ENCODE assay signal across 8 mouse cellular contexts in genomic region chr10:63024580-63024910, GRCm38 (mm10). TPM values are rescaled to one million over a fixed set of nuclear protein-coding genes. Genes with fewer than 3 reads are reported as not detected.
DNase-seq lines count a peak whose midpoint lies in the region; ATAC-seq and TF ChIP-seq lines count a peak whose summit lies in the region.

No protein-coding gene starts in this region.

- peak; percentile 2 for DNase-seq in G1E (ENCODE audit: low spot score)
- peak; percentile 59 for DNase-seq in adrenal gland, postnatal 25 days
- DNase-seq in heart, postnatal 0 days (ENCODE audit: low spot score), result peak; percentile 80
- DNase-seq in layer of hippocampus, adult 9-11 months, result peak; percentile 52
- DNase-seq in right cerebral cortex, postnatal 10 days (ENCODE audit: low spot score in 2 of 2), result peak; percentile 60 to 77
- DNase-seq in natural killer cell, adult 2 months (ENCODE audit: low spot score in 2 of 2), result no peak

- TF ChIP-seq POLR2A in embryonic fibroblast, embryonic 13.5 days (IDR thresholded peaks at IDR 0.05; ENCODE audit: low read depth, low read length), result peak; percentile 41; the same call in 1 of the 2 replicates

- WGBS in heart, postnatal 0 days, result 0% methylated on average over 8 of the region's 8 CpGs
- WGBS in macrophage (ENCODE audit: missing documents), result 0% methylated on average over 8 of the region's 8 CpGs

- no peak for TF ChIP-seq EP300 in heart, postnatal 0 days (IDR thresholded peaks at IDR 0.05; ENCODE audit: low read depth)

- no peaks in the 10 kb centered on the region for H3K36me3 ChIP-seq in G1E (replicated peaks)
- no peaks in the 10 kb centered on the region for H3K36me3 ChIP-seq in heart, postnatal 0 days (replicated peaks; ENCODE audit: control insufficient read depth, insufficient read depth, low read length)
- no peaks in the 10 kb centered on the region for H3K36me3 ChIP-seq in macrophage (ENCODE audit: inconsistent target)

- H3K4me2 ChIP-seq in heart, postnatal 0 days (ENCODE audit: low read depth, low read length), result peak overlapping the region; percentile 90

- H3K27ac ChIP-seq in embryonic fibroblast, embryonic 13.5 days (ENCODE audit: insufficient read depth, low read length), result peak overlapping the region; percentile 96
- H3K27ac ChIP-seq in heart, postnatal 0 days (ENCODE audit: low read depth), result peak overlapping the region; percentile 100
- H3K27ac ChIP-seq in macrophage, result peak overlapping the region; percentile 87

- peaks cover 35% of the 10 kb centered on the region for H3K79me2 ChIP-seq in macrophage (ENCODE audit: inconsistent target)

- H3K9me3 ChIP-seq in G1E (replicated peaks), result no peaks in the 10 kb centered on the region
- no peaks in the 10 kb centered on the region for H3K9me3 ChIP-seq in heart, postnatal 0 days (replicated peaks; ENCODE audit: control insufficient read depth, low read length)

- H3K4me3 ChIP-seq in G1E (ENCODE audit: low read depth, low read length) (peak overlapping the region; percentile 77), macrophage (ENCODE audit: inconsistent target) (peak overlapping the region; percentile 77)
- H3K4me3 ChIP-seq in embryonic fibroblast, embryonic 13.5 days (ENCODE audit: insufficient read depth, low read length), result peak overlapping the region; percentile 64
- H3K4me3 ChIP-seq in heart, postnatal 0 days (ENCODE audit: low read depth, low read length), result peak overlapping the region; percentile 96

- TF ChIP-seq CTCF in G1E (IDR thresholded peaks at IDR 0.05; ENCODE audit: low read depth, low read length), result no peak
- 0 out of 2 replicates have a peak, but pooled peaks have one; percentile 15 for TF ChIP-seq CTCF in embryonic fibroblast, embryonic 13.5 days (IDR thresholded peaks at IDR 0.05; ENCODE audit: borderline replicate concordance, insufficient read depth, low read length)
- peak; percentile 61 for TF ChIP-seq CTCF in heart, postnatal 0 days (IDR thresholded peaks at IDR 0.05; ENCODE audit: low read depth)

- peak overlapping the region; percentile 58 for H3K9ac ChIP-seq in heart, postnatal 0 days (replicated peaks; ENCODE audit: low read depth, low read length)

- ATAC-seq in G1E (ENCODE audit: extremely low read depth, insufficient number of reproducible peaks, low FRiP score, poor library complexity, severe bottlenecking), result peak; percentile 52; the same call in 1 of the 2 replicates
- peak; percentile 54 for ATAC-seq in heart, postnatal 0 days (ENCODE audit: insufficient read depth, low read depth)

- H3K27me3 ChIP-seq in G1E (ENCODE audit: insufficient read depth, low read length), result no peaks in the 10 kb centered on the region; the same call in 1 of the 2 replicates
- H3K27me3 ChIP-seq in heart, postnatal 0 days (ENCODE audit: control insufficient read depth, insufficient read depth, low read length), result no peaks in the 10 kb centered on the region

- peaks cover 9% of the 10 kb centered on the region for H3K4me1 ChIP-seq in G1E (ENCODE audit: insufficient read depth, low read depth, low read length)
- H3K4me1 ChIP-seq in embryonic fibroblast, embryonic 13.5 days (ENCODE audit: control insufficient read depth, insufficient read depth, low read length), result no peaks in the 10 kb centered on the region
- H3K4me1 ChIP-seq in heart, postnatal 0 days (ENCODE audit: control insufficient read depth, insufficient read depth), result peaks cover 21% of the 10 kb centered on the region

RNA-seq across cellular contexts. Expression of gene Pbld2, which starts 0.4 kb away (rescaled TPM):
- total RNA-seq in G1E (2014; fragmentation: Nextera tagmentation), result not detected in 2 replicates
- 0.23 TPM in 1 of 2 replicates, not detected in the other for total RNA-seq in G1E (2017)
- polyA plus RNA-seq in G1E (2012), result not detected in 2 replicates
- 3.4 and 4.3 TPM in 2 replicates for total RNA-seq in adrenal gland, postnatal 25 days (2021)
- polyA plus RNA-seq in embryonic fibroblast, embryonic 13.5 days (2011; ENCODE audit: insufficient read length, low read depth, missing spikeins), result 2.3 TPM in 1 of 2 replicates, not detected in the other
- 0.11 TPM in 1 of 2 replicates, not detected in the other for total RNA-seq in heart, postnatal 0 days (2014; rRNA removed; ENCODE audit: low replicate concordance)
- 0.89 and 1.1 TPM in 2 replicates for polyA plus RNA-seq in heart, postnatal 0 days (2015; fragmentation: Nextera tagmentation; extraction: Ambion mirVana)
- total RNA-seq in macrophage (2018; cell fraction: chromatin; rRNA removed), result 10 to 100 TPM in 1 of 26 experiments, 1 to 10 TPM in 14, under 1 TPM in 10, not detected in 1; 0.41 to 11.4 (median 1.3) TPM
- total RNA-seq in macrophage (2018; cell fraction: cytosol; rRNA removed), result under 1 TPM in 16 of 26 experiments, not detected in 10; 0.07 to 0.44 (median 0.14) TPM
- 1 to 10 TPM in 11 of 26 experiments, under 1 TPM in 11, not detected in 4; 0.17 to 3.2 (median 1.0) TPM for total RNA-seq in macrophage (2018; cell fraction: nucleus; rRNA removed)
- 0.06 to 0.36 TPM in 2 of 3 replicates, not detected in the other for polyA plus RNA-seq in macrophage (2018)

RNA-seq across cellular contexts. Expression of gene Hnrnph3, which starts 0.5 kb away (rescaled TPM):
- total RNA-seq in G1E (2014; fragmentation: Nextera tagmentation) (12.2 and 26.2 TPM in 2 replicates), G1E (2017) (16.9 and 28.8 TPM in 2 replicates)
- polyA plus RNA-seq in G1E (2012) (7.3 and 7.8 TPM in 2 replicates), macrophage (2018) (14.2 to 26.3 TPM (median 17.7 TPM) in 3 replicates)
- 55.2 and 55.8 TPM in 2 replicates for total RNA-seq in adrenal gland, postnatal 25 days (2021)
- polyA plus RNA-seq in embryonic fibroblast, embryonic 13.5 days (2011; ENCODE audit: insufficient read length, low read depth, missing spikeins), result 47.6 and 68.4 TPM in 2 replicates
- 3.9 and 16.9 TPM in 2 replicates for total RNA-seq in heart, postnatal 0 days (2014; rRNA removed; ENCODE audit: low replicate concordance)
- 34.6 and 41.7 TPM in 2 replicates for polyA plus RNA-seq in heart, postnatal 0 days (2015; fragmentation: Nextera tagmentation; extraction: Ambion mirVana)
- 100 to 1,000 TPM; 113 to 416 (median 171) TPM for total RNA-seq in macrophage (2018; cell fraction: chromatin; rRNA removed)
- total RNA-seq in macrophage (2018; cell fraction: cytosol; rRNA removed), result 10 to 100 TPM in 15 of 26 experiments, 1 to 10 TPM in 11; 7.1 to 21.0 (median 10.4) TPM
- 100 to 1,000 TPM in 6 of 26 experiments, 10 to 100 TPM in 20; 44.8 to 169 (median 82.7) TPM for total RNA-seq in macrophage (2018; cell fraction: nucleus; rRNA removed)

RNA-seq across cellular contexts. Expression of gene Pbld1, which starts 35.4 kb away (rescaled TPM):
- total RNA-seq in G1E (2014; fragmentation: Nextera tagmentation) (not detected in 2 replicates), G1E (2017) (0.33 and 0.41 TPM in 2 replicates)
- polyA plus RNA-seq in G1E (2012) (not detected in 2 replicates), macrophage (2018) (not detected in 3 replicates)
- 1.8 and 5.3 TPM in 2 replicates for total RNA-seq in adrenal gland, postnatal 25 days (2021)
- polyA plus RNA-seq in embryonic fibroblast, embryonic 13.5 days (2011; ENCODE audit: insufficient read length, low read depth, missing spikeins), result 0.42 TPM in 1 of 2 replicates, not detected in the other
- total RNA-seq in heart, postnatal 0 days (2014; rRNA removed; ENCODE audit: low replicate concordance), result 2.2 TPM in 1 of 2 replicates, not detected in the other
- polyA plus RNA-seq in heart, postnatal 0 days (2015; fragmentation: Nextera tagmentation; extraction: Ambion mirVana), result 0.70 and 1.5 TPM in 2 replicates
- under 1 TPM in 1 of 26 experiments, not detected in 25; 0.33 TPM for total RNA-seq in macrophage (2018; cell fraction: chromatin; rRNA removed)
- total RNA-seq in macrophage (2018; cell fraction: cytosol; rRNA removed), result under 1 TPM in 1 of 26 experiments, not detected in 25; 0.06 TPM
- under 1 TPM in 5 of 26 experiments, not detected in 21; 0.17 to 0.30 (median 0.23) TPM for total RNA-seq in macrophage (2018; cell fraction: nucleus; rRNA removed)

RNA-seq across cellular contexts. Expression of gene Rufy2, which starts 44.5 kb away (rescaled TPM):
- 4.7 and 6.5 TPM in 2 replicates for total RNA-seq in G1E (2014; fragmentation: Nextera tagmentation)
- total RNA-seq in G1E (2017), result 5.8 and 5.9 TPM in 2 replicates
- 0.47 and 0.57 TPM in 2 replicates for polyA plus RNA-seq in G1E (2012)
- total RNA-seq in adrenal gland, postnatal 25 days (2021), result 12.1 and 17.4 TPM in 2 replicates
- 22.0 and 22.4 TPM in 2 replicates for polyA plus RNA-seq in embryonic fibroblast, embryonic 13.5 days (2011; ENCODE audit: insufficient read length, low read depth, missing spikeins)
- total RNA-seq in heart, postnatal 0 days (2014; rRNA removed; ENCODE audit: low replicate concordance), result 5.8 and 9.7 TPM in 2 replicates
- polyA plus RNA-seq in heart, postnatal 0 days (2015; fragmentation: Nextera tagmentation; extraction: Ambion mirVana), result 11.3 and 11.7 TPM in 2 replicates
- 100 to 1,000 TPM in 3 of 26 experiments, 10 to 100 TPM in 23; 16.3 to 105 (median 57.5) TPM for total RNA-seq in macrophage (2018; cell fraction: chromatin; rRNA removed)
- 10 to 100 TPM in 8 of 26 experiments, 1 to 10 TPM in 18; 3.6 to 12.5 (median 8.4) TPM for total RNA-seq in macrophage (2018; cell fraction: cytosol; rRNA removed)
- total RNA-seq in macrophage (2018; cell fraction: nucleus; rRNA removed), result 10 to 100 TPM in 25 of 26 experiments, 1 to 10 TPM in 1; 9.3 to 67.3 (median 25.7) TPM
- 9.7 to 10.9 TPM (median 10.0 TPM) in 3 replicates for polyA plus RNA-seq in macrophage (2018)

Comparison
In these comparisons a context has a peak if more than half of its experiments do, and no peak if none do; other contexts are left out.
1. DNase-seq: peak in G1E (single experiment), adrenal gland, postnatal 25 days (single experiment), heart, postnatal 0 days (single experiment), layer of hippocampus, adult 9-11 months (single experiment) and right cerebral cortex, postnatal 10 days (2 of 2); none in natural killer cell, adult 2 months (0 of 2).
2. Peak in every context shown above with its lines, with median percentiles within 50 percentile points of each other: H3K4me3 ChIP-seq and H3K27ac ChIP-seq.